Mouse (Mus musculus) liver, postnatal 0 days (tissue): ENCODE results near the gene Cul7.

Experiments
- CTCF ChIP-seq: sonication (generic); IDR thresholded peaks from 2 replicates; pipeline ENCODE4 v1.5.1; 2016; ENCODE audit warnings: antibody characterized with exemption, low read depth
- EP300 ChIP-seq: IDR thresholded peaks from 2 replicates; pipeline ENCODE4 v1.6.1; 2016; ENCODE audit warnings: antibody characterized with exemption, low read depth, mild to moderate bottlenecking

DNA sequence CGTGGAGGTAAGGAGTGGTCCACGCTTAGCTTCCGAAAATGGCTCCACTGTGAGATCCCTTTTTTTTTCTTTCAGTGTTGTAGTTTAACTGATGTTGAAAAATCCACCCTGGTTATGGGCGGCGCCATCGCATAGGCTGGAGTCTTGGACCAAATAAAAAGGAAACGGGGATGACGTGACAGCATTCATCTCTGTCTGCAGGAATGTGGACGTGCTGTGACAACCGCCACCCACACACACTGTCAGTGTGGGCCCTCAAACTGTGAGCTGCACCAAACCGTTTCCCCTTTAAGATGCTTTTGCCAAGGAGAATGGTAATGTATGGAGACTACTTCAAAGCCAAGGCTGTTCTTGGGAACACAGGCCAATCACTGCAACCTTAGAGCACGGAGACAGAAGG, 44.1 kb upstream of the Cul7 start:
- TF ChIP-seq CTCF (no peak), EP300 (no peak)
